Mouse (Mus musculus): ENCODE measurements around the gene Clip4. TPM values are rescaled to one million over a fixed set of nuclear protein-coding genes. Genes with fewer than 3 reads are reported as not detected.
A peak's percentile ranks its signal among the peaks of the same experiment; 100 is the strongest.

The Clip4 gene
- polyA plus RNA-seq, 1 experiment from 2014 or later, result 3.3 TPM

DNA sequence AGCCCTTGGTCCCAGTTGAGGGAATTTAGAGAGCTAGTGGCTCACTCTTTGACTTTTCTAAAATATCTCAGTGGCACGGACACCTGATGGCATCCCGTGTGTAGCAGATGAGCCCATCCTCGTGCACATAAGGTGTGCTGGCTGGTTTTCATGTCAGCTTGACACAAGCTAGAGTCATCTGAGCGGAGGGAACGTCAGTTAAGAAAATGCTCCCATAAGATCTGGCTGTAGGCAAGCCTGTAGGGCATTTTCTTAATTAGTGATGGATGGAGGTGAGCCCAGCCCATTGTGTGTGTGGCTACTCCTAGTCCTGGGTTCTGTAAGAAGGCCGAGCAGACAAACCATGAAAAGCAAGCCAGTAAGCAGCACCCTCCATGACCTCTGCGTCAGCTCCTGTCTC, 103.7 kb downstream of the Clip4 start:
- no peak for ATAC-seq
- H3K9ac ChIP-seq (ENCODE audit: low read depth, low read length), result no peak overlapping the region
- TF ChIP-seq CTCF (IDR thresholded peaks at IDR 0.05; ENCODE audit: low read depth), result no peak
- no peaks in the 10 kb centered on the region for H3K9me3 ChIP-seq (ENCODE audit: control insufficient read depth)
- WGBS, result 85% methylated on average over 7 of the region's 7 CpGs
- no peaks in the 10 kb centered on the region for H3K36me3 ChIP-seq (ENCODE audit: control insufficient read depth, insufficient read depth)
- H3K4me3 ChIP-seq (ENCODE audit: low read depth, low read length), result no peak overlapping the region
- no peak overlapping the region for H3K4me2 ChIP-seq (replicated peaks; ENCODE audit: low read depth)
- H3K4me1 ChIP-seq (replicated peaks; ENCODE audit: control insufficient read depth, insufficient read depth, low read length), result 0 out of 2 replicates have a peak, but pooled peaks cover 3% of the 10 kb centered on the region
- peaks cover 13% of the 10 kb centered on the region for H3K27me3 ChIP-seq (replicated peaks; ENCODE audit: control insufficient read depth, insufficient read depth, low read length)
- no peak overlapping the region for H3K27ac ChIP-seq (ENCODE audit: low read depth, low read length)

DNA sequence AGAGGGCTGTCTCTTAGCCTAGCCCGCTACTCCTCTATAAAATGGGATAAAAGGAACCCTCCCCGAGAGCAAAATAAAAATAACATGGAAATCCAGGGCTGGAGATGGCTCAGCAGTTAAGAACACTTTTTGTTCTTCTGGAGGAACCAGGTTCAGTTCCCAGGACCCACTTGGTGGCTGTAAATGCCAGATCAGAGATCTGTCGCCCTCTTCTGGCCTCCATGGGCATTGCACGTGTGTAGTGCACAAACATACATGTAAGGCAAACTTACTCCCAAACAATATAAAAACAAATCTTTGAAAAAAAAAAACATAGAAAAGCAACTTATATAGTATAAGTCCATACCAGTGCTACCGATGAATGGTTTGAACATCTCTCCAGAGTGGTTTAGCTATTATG, 104.7 kb downstream of the Clip4 start:
- Histone ChIP-seq H3K4me2 (replicated peaks; ENCODE audit: low read depth) (no peak overlapping the region), H3K27ac (ENCODE audit: low read depth, low read length) (no peak overlapping the region), H3K4me1 (replicated peaks; ENCODE audit: control insufficient read depth, insufficient read depth, low read length) (0 out of 2 replicates have a peak, but pooled peaks cover 3% of the 10 kb centered on the region), H3K27me3 (replicated peaks; ENCODE audit: control insufficient read depth, insufficient read depth, low read length) (peaks cover 13% of the 10 kb centered on the region), H3K36me3 (ENCODE audit: control insufficient read depth, insufficient read depth) (no peaks in the 10 kb centered on the region), H3K9me3 (ENCODE audit: control insufficient read depth) (no peaks in the 10 kb centered on the region), H3K9ac (ENCODE audit: low read depth, low read length) (no peak overlapping the region), H3K4me3 (ENCODE audit: low read depth, low read length) (no peak overlapping the region)
- TF ChIP-seq CTCF (IDR thresholded peaks at IDR 0.05; ENCODE audit: low read depth), result peak; percentile 73
- WGBS, result 65% methylated on average over 5 of the region's 5 CpGs
- no peak for ATAC-seq

GRCm38 (mm10) chr17:71874077-71874476, 105.8 kb downstream of the Clip4 start:
- Histone ChIP-seq H3K27ac (ENCODE audit: low read depth, low read length) (no peak overlapping the region), H3K4me1 (replicated peaks; ENCODE audit: control insufficient read depth, insufficient read depth, low read length) (0 out of 2 replicates have a peak, but pooled peaks cover 3% of the 10 kb centered on the region), H3K9ac (ENCODE audit: low read depth, low read length) (no peak overlapping the region), H3K27me3 (replicated peaks; ENCODE audit: control insufficient read depth, insufficient read depth, low read length) (peaks cover 9% of the 10 kb centered on the region), H3K4me2 (replicated peaks; ENCODE audit: low read depth) (no peak overlapping the region), H3K9me3 (ENCODE audit: control insufficient read depth) (no peaks in the 10 kb centered on the region), H3K4me3 (ENCODE audit: low read depth, low read length) (no peak overlapping the region), H3K36me3 (ENCODE audit: control insufficient read depth, insufficient read depth) (no peaks in the 10 kb centered on the region)
- peak; percentile 84 for TF ChIP-seq CTCF (IDR thresholded peaks at IDR 0.05; ENCODE audit: low read depth)
- ATAC-seq, result no peak
- 40% methylated on average over 6 of the region's 6 CpGs for WGBS

- ATAC-seq, result no peak
- Histone ChIP-seq H3K9me3 (ENCODE audit: control insufficient read depth) (no peaks in the 10 kb centered on the region), H3K27me3 (replicated peaks; ENCODE audit: control insufficient read depth, insufficient read depth, low read length) (peaks cover 2% of the 10 kb centered on the region), H3K9ac (ENCODE audit: low read depth, low read length) (no peak overlapping the region), H3K27ac (ENCODE audit: low read depth, low read length) (no peak overlapping the region), H3K4me1 (replicated peaks; ENCODE audit: control insufficient read depth, insufficient read depth, low read length) (0 out of 2 replicates have a peak, but pooled peaks cover 1% of the 10 kb centered on the region), H3K4me2 (replicated peaks; ENCODE audit: low read depth) (no peak overlapping the region), H3K36me3 (ENCODE audit: control insufficient read depth, insufficient read depth) (no peaks in the 10 kb centered on the region), H3K4me3 (ENCODE audit: low read depth, low read length) (no peak overlapping the region)
- 67% methylated on average over 9 of the region's 9 CpGs for WGBS
- TF ChIP-seq CTCF (IDR thresholded peaks at IDR 0.05; ENCODE audit: low read depth), result no peak
These were observed 106.5 kb downstream of the Clip4 start for GRCm38 (mm10) chr17:71874795-71875194.

GRCm38 (mm10) chr17:71875492-71875891, 107.2 kb downstream of the Clip4 start:
- Histone ChIP-seq H3K4me2 (replicated peaks; ENCODE audit: low read depth) (no peak overlapping the region), H3K4me3 (ENCODE audit: low read depth, low read length) (no peak overlapping the region), H3K27ac (ENCODE audit: low read depth, low read length) (no peak overlapping the region), H3K36me3 (ENCODE audit: control insufficient read depth, insufficient read depth) (no peaks in the 10 kb centered on the region), H3K9me3 (ENCODE audit: control insufficient read depth) (no peaks in the 10 kb centered on the region), H3K4me1 (replicated peaks; ENCODE audit: control insufficient read depth, insufficient read depth, low read length) (no peaks in the 10 kb centered on the region), H3K9ac (ENCODE audit: low read depth, low read length) (no peak overlapping the region), H3K27me3 (replicated peaks; ENCODE audit: control insufficient read depth, insufficient read depth, low read length) (no peaks in the 10 kb centered on the region)
- TF ChIP-seq CTCF (IDR thresholded peaks at IDR 0.05; ENCODE audit: low read depth), result no peak
- WGBS, result 77% methylated on average over 7 of the region's 7 CpGs
- no peak for ATAC-seq

DNA sequence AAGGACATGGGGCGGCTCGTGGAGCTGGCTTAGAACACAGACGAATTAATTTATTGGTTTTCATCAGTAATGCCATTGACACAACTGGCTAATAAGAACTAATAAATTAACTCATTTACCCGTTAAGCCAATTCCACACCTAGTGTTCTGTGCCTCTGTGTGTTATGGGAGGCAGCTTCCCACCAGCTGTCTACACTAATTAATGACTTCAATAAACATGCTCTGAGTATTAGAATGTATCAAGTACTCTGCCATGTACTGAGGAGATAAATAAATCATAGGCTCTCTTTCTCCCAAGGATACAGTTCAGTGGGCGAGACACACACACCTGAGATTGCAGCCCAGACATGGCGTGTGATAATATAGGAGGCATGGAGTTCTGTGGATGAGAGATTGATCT, 113.1 kb downstream of the Clip4 start:
- Histone ChIP-seq H3K9me3 (ENCODE audit: control insufficient read depth) (no peaks in the 10 kb centered on the region), H3K36me3 (ENCODE audit: control insufficient read depth, insufficient read depth) (no peaks in the 10 kb centered on the region), H3K27ac (ENCODE audit: low read depth, low read length) (no peak overlapping the region), H3K4me2 (replicated peaks; ENCODE audit: low read depth) (no peak overlapping the region), H3K9ac (ENCODE audit: low read depth, low read length) (no peak overlapping the region), H3K4me3 (ENCODE audit: low read depth, low read length) (no peak overlapping the region), H3K27me3 (replicated peaks; ENCODE audit: control insufficient read depth, insufficient read depth, low read length) (no peaks in the 10 kb centered on the region), H3K4me1 (replicated peaks; ENCODE audit: control insufficient read depth, insufficient read depth, low read length) (no peaks in the 10 kb centered on the region)
- ATAC-seq, result no peak
- TF ChIP-seq CTCF (IDR thresholded peaks at IDR 0.05; ENCODE audit: low read depth), result no peak
- 78% methylated on average over 6 of the region's 6 CpGs for WGBS

GRCm38 (mm10) chr17:71909107-71909506, 140.8 kb downstream of the Clip4 start:
- peak; percentile 68 for TF ChIP-seq CTCF (IDR thresholded peaks at IDR 0.05; ENCODE audit: low read depth)
- Histone ChIP-seq H3K27ac (ENCODE audit: low read depth, low read length) (no peak overlapping the region), H3K4me1 (replicated peaks; ENCODE audit: control insufficient read depth, insufficient read depth, low read length) (no peaks in the 10 kb centered on the region), H3K9ac (ENCODE audit: low read depth, low read length) (no peak overlapping the region), H3K9me3 (ENCODE audit: control insufficient read depth) (no peaks in the 10 kb centered on the region), H3K36me3 (ENCODE audit: control insufficient read depth, insufficient read depth) (no peaks in the 10 kb centered on the region), H3K4me2 (replicated peaks; ENCODE audit: low read depth) (no peak overlapping the region), H3K27me3 (replicated peaks; ENCODE audit: control insufficient read depth, insufficient read depth, low read length) (no peaks in the 10 kb centered on the region), H3K4me3 (ENCODE audit: low read depth, low read length) (no peak overlapping the region)
- 34% methylated on average over 3 of the region's 3 CpGs for WGBS
- ATAC-seq, result no peak
